Mouse (Mus musculus): Measurements from ENCODE around the gene Rinl. TPM values are rescaled to one million over a fixed set of nuclear protein-coding genes. Genes with fewer than 3 reads are reported as not detected.

Rinl gene
- polyA plus RNA-seq (2016; fragmentation: Nextera tagmentation; extraction: Ambion mirVana): 4.0 TPM in 2 replicates

- DNase-seq (ENCODE audit: low spot score): no peak
- H3K4me3 ChIP-seq: no peak within 1 kb of the TSS
- H3K27me3 ChIP-seq (ENCODE audit: insufficient read depth, poor library complexity, severe bottlenecking): no peaks in the 10 kb centered on the region
- peak within 1 kb of the TSS; percentile 56 for H3K27ac ChIP-seq
- WGBS: 71% methylated on average over 5 of the region's 5 CpGs
- peaks cover 35% of the 10 kb centered on the region for H3K4me1 ChIP-seq (replicated peaks)
- H3K36me3 ChIP-seq: peaks cover 43% of the 10 kb centered on the region
- no peaks in the 10 kb centered on the region for H3K9me3 ChIP-seq
These were observed at the start of gene Rinl for GRCm38 (mm10) chr7:28788307-28789195. Gene Rinl (plus strand): TSS chr7:28788969.

- H3K27me3 ChIP-seq (ENCODE audit: insufficient read depth, poor library complexity, severe bottlenecking): no peaks in the 10 kb centered on the region
- H3K27ac ChIP-seq: no peak overlapping the region
- peaks cover 56% of the 10 kb centered on the region for H3K36me3 ChIP-seq
- H3K9me3 ChIP-seq: no peaks in the 10 kb centered on the region
- H3K4me1 ChIP-seq (replicated peaks): peaks cover 18% of the 10 kb centered on the region
- H3K4me3 ChIP-seq: 0 out of 2 replicates have a peak overlapping the region, but pooled peaks have one; percentile 4
- DNase-seq (ENCODE audit: low spot score): no peak
- 94% methylated on average over 21 of the region's 21 CpGs for WGBS
These were observed 48.9 kb upstream of the Rinl start for GRCm38 (mm10) chr7:28739829-28740228.

DNA sequence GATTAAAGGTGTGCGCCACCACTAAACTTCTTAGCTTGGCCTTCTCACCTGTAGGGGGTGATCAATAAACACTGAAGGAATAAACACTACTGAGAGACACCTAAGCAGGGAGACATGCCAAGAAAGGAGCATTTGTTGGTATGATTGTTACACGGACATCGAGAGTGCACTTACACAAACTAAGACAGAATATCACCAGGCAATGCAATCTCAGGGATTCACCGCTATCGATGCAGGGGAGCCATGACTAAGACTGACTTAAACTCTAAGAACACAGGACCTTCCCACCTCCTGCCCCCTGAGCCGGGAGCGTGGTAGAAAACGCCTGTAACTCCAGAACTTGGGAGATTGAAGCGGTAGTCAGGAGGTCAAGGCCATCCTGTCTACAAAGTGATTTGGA lies 47.8 kb upstream of the Rinl start:
- Histone ChIP-seq H3K9me3 (no peaks in the 10 kb centered on the region), H3K4me3 (peak overlapping the region; percentile 69), H3K27ac (peak overlapping the region; percentile 93), H3K4me1 (replicated peaks) (peaks cover 18% of the 10 kb centered on the region), H3K36me3 (peaks cover 65% of the 10 kb centered on the region), H3K27me3 (ENCODE audit: insufficient read depth, poor library complexity, severe bottlenecking) (no peaks in the 10 kb centered on the region)
- 43% methylated on average over 9 of the region's 9 CpGs for WGBS
- no peak for DNase-seq (ENCODE audit: low spot score)

DNA sequence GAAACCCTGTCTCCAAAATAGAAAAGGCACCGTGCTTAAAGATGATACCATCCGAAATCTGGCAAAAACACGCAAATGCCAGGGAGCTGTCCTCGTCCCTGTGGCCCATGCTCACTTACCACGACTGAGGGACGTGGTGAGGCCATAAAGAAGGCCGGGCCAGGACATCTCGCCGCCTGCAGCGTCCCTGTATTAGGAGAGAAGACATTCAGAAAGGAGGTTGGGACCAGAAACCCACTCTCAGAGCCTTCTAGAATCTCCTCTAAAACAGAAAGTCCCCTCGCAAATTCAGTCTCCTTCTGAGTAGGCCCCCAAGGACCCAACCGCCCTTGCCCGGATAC lies 47.4 kb upstream of the Rinl start:
- WGBS: under 1% methylated on average over 13 of the region's 13 CpGs
- Histone ChIP-seq H3K4me1 (replicated peaks) (peaks cover 18% of the 10 kb centered on the region), H3K36me3 (peaks cover 65% of the 10 kb centered on the region), H3K27ac (peak overlapping the region; percentile 93), H3K9me3 (no peaks in the 10 kb centered on the region), H3K4me3 (peak overlapping the region; percentile 69), H3K27me3 (ENCODE audit: insufficient read depth, poor library complexity, severe bottlenecking) (no peaks in the 10 kb centered on the region)
- no peak for DNase-seq (ENCODE audit: low spot score)

DNA sequence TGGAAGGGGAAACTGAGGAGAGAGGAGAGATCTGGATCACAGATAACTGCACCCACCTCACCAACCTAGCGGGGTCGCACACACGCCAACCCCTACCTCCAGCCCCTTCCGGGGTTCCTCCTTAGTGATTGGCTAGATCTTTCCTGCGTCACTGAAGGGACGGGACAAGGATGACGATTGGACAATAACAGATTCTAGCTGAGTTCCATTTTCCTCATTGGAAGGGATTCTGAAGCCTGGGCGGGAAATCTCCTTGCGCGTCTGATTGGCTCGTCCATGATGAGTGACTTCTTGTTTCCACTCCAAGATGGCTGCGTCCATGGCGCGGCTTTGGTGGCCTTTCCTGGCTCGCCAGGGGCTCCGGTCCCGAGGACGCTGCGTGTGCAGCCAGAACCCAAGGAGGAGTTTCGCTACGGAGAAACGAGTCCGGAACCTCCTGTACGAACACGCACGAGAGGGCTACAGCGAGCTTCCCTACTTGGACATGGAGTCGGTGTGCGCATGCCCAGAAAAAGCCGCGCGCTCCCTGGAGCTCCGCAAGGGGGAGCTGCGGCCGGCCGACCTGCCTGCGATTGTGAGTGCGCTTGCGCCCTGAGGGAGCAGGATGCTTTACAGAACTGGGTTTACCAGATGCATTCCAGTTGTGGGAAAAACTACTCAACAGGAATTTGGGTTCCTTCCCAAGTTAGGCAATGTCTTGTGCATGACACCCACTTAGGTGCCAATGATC lies 46.9 kb upstream of the Rinl start, which contains the start of the genes Mrps12 and Sars2:
TSS of gene Mrps12 (minus strand) at position 112 of the 730 bp plus-strand sequence.
TSS of gene Sars2 (plus strand) at position 284 of the 730 bp plus-strand sequence.
- Histone ChIP-seq H3K27me3 (ENCODE audit: insufficient read depth, poor library complexity, severe bottlenecking) (no peaks in the 10 kb centered on the region), H3K27ac (peak within 1 kb of the TSS; percentile 93), H3K4me1 (replicated peaks) (peaks cover 18% of the 10 kb centered on the region), H3K9me3 (no peaks in the 10 kb centered on the region), H3K36me3 (peaks cover 65% of the 10 kb centered on the region), H3K4me3 (peak within 1 kb of the TSS; percentile 69)
- peak; percentile 96 for DNase-seq (ENCODE audit: low spot score)
- under 1% methylated on average over 39 of the region's 39 CpGs for WGBS

DNA sequence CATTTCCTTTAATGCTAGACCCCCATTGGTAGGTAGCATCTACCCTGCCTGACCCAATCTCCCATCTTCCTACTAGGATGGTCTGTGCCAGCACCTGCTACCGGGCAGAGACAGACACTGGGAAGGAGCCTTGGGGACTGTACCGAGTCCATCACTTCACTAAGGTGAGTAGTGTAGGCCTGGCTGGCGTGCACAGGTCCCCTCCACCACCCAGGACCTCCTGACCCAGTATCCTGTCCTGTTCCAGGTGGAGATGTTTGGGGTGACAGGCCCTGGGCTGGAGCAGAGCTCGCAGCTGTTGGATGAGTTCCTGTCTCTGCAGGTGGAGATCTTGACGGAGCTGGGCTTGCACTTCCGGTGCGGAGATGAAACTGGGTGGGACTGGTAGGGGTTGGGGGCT lies 38.8 kb upstream of the Rinl start:
- Histone ChIP-seq H3K4me3 (no peak overlapping the region), H3K36me3 (peaks cover 88% of the 10 kb centered on the region), H3K27me3 (ENCODE audit: insufficient read depth, poor library complexity, severe bottlenecking) (no peaks in the 10 kb centered on the region), H3K9me3 (no peaks in the 10 kb centered on the region; the same call in 1 of the 2 replicates), H3K4me1 (replicated peaks) (no peaks in the 10 kb centered on the region), H3K27ac (no peak overlapping the region)
- 94% methylated on average over 7 of the region's 7 CpGs for WGBS
- DNase-seq (ENCODE audit: low spot score): no peak

DNA sequence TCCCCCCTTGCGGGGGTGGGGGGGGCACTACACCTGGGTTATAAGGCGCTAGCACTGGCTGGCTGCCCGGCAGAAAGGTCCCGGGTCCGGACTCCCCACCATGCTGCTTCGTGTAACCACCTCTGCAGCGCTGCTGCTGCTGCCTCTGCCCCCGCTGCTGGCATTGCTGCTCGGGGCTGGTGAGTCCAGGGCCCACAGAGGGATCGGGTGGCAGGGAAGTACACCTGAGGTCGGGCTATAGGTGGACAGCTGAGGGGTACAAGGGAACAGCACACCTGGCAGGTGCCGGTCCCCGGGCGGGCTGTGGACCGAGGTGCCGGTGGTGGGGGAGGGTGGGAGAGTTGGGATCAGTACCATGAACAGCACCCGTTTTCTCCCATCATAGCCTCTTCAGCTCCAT lies 32.7 kb upstream of the Rinl start, which contains the start of gene Ccer2:
TSS of gene Ccer2 (plus strand) at position 96 of the 400 bp plus-strand sequence.
- DNase-seq (ENCODE audit: low spot score): no peak
- H3K27ac ChIP-seq: no peak within 1 kb of the TSS
- WGBS: 9% methylated on average over 17 of the region's 17 CpGs
- H3K36me3 ChIP-seq: peaks cover 68% of the 10 kb centered on the region
- peaks cover 14% of the 10 kb centered on the region for H3K4me1 ChIP-seq (replicated peaks)
- H3K9me3 ChIP-seq: no peaks in the 10 kb centered on the region
- peak within 1 kb of the TSS; percentile 30 for H3K4me3 ChIP-seq
- peaks cover 25% of the 10 kb centered on the region for H3K27me3 ChIP-seq (ENCODE audit: insufficient read depth, poor library complexity, severe bottlenecking)

DNA sequence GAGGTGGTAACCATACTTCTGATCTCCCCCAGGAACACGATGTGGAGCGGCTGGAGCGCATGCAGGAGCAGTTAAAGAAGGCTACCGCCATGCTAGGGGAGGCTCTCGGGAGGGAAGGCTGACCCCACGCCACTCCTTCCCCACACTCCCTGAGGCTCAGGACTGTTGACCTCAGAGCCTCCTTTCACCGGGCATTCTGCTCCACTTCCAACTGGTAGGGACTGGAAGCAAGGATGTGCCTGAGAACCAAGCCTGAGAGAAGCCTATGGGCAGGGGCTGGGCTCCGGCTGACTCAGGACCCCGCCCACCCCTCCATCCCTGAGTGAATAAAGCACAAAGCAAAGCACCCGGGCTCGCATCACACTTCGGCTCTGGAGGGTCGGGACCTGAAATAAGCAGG lies 30.1 kb upstream of the Rinl start:
- DNase-seq (ENCODE audit: low spot score): no peak
- no peak overlapping the region for H3K27ac ChIP-seq
- peaks cover 25% of the 10 kb centered on the region for H3K27me3 ChIP-seq (ENCODE audit: insufficient read depth, poor library complexity, severe bottlenecking)
- H3K36me3 ChIP-seq: peaks cover 55% of the 10 kb centered on the region
- no peaks in the 10 kb centered on the region for H3K9me3 ChIP-seq
- H3K4me1 ChIP-seq (replicated peaks): peaks cover 14% of the 10 kb centered on the region
- WGBS: 83% methylated on average over 13 of the region's 13 CpGs
- H3K4me3 ChIP-seq: no peak overlapping the region

- DNase-seq (ENCODE audit: low spot score): no peak
- peaks cover 45% of the 10 kb centered on the region for H3K36me3 ChIP-seq
- no peak overlapping the region for H3K27ac ChIP-seq
- peaks cover 14% of the 10 kb centered on the region for H3K4me1 ChIP-seq (replicated peaks)
- no peak overlapping the region for H3K4me3 ChIP-seq
- peaks cover 8% of the 10 kb centered on the region for H3K27me3 ChIP-seq (ENCODE audit: insufficient read depth, poor library complexity, severe bottlenecking)
- WGBS: 92% methylated on average over 9 of the region's 9 CpGs
- no peaks in the 10 kb centered on the region for H3K9me3 ChIP-seq
These were observed 26.9 kb upstream of the Rinl start for GRCm38 (mm10) chr7:28761907-28762306.

GRCm38 (mm10) chr7:28765211-28765610 lies 23.6 kb upstream of the Rinl start:
- Histone ChIP-seq H3K36me3 (peaks cover 20% of the 10 kb centered on the region), H3K27ac (no peak overlapping the region), H3K4me3 (peak overlapping the region; percentile 82), H3K4me1 (replicated peaks) (peaks cover 39% of the 10 kb centered on the region), H3K9me3 (no peaks in the 10 kb centered on the region), H3K27me3 (ENCODE audit: insufficient read depth, poor library complexity, severe bottlenecking) (no peaks in the 10 kb centered on the region)
- 87% methylated on average over 6 of the region's 6 CpGs for WGBS
- no peak for DNase-seq (ENCODE audit: low spot score)

- under 1% methylated on average over 45 of the region's 45 CpGs for WGBS
- H3K4me1 ChIP-seq (replicated peaks): peaks cover 39% of the 10 kb centered on the region
- H3K36me3 ChIP-seq: peaks cover 9% of the 10 kb centered on the region
- peak; percentile 98 for DNase-seq (ENCODE audit: low spot score)
- peak within 1 kb of the TSS; percentile 82 for H3K4me3 ChIP-seq
- peak within 1 kb of the TSS; percentile 86 for H3K27ac ChIP-seq
- H3K27me3 ChIP-seq (ENCODE audit: insufficient read depth, poor library complexity, severe bottlenecking): no peaks in the 10 kb centered on the region
- H3K9me3 ChIP-seq: no peaks in the 10 kb centered on the region
These were observed 22.4 kb upstream of the Rinl start, which contains the start of gene Sirt2 for GRCm38 (mm10) chr7:28766173-28766879. Gene Sirt2 (plus strand): TSS chr7:28766735.

DNA sequence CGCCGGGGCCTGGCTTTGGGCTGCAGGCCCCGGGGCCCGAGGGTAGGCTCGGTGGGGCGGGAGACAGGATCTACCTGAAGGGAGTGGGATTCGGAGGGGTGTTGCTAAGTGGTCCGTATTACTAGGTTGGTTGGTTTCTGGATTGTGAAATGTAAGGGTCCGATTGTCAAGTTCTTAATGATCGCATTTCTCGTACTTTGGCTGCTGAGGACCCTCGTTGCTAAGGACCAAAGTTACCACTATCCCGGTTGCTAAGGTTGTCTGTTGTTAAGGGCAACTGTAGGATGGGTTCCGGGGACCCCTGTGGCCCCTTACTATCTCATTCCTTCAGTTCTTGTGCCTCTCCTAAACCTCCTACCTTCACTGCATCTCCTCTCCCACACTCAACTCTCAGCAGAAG lies 21.9 kb upstream of the Rinl start:
- peak overlapping the region; percentile 86 for H3K27ac ChIP-seq
- H3K36me3 ChIP-seq: peaks cover 8% of the 10 kb centered on the region
- peaks cover 39% of the 10 kb centered on the region for H3K4me1 ChIP-seq (replicated peaks)
- H3K9me3 ChIP-seq: no peaks in the 10 kb centered on the region
- WGBS: 7% methylated on average over 14 of the region's 14 CpGs
- H3K27me3 ChIP-seq (ENCODE audit: insufficient read depth, poor library complexity, severe bottlenecking): no peaks in the 10 kb centered on the region
- H3K4me3 ChIP-seq: peak overlapping the region; percentile 82
- no peak for DNase-seq (ENCODE audit: low spot score)

All from hindbrain, embryonic 10.5 days (tissue).